Mouse (Mus musculus) bone marrow macrophage, adult 2 months (primary cell): ENCODE results near the gene Spint2.

Experiments
- CTCF ChIP-seq: IDR thresholded peaks from 2 replicates; pipeline ENCODE4 v1.5.1; 2012; ENCODE audit warnings: low read depth, mild to moderate bottlenecking, low read length, moderate library complexity
- POLR2A ChIP-seq: IDR thresholded peaks from 2 replicates; pipeline ENCODE4 v1.6.1; 2012; ENCODE audit warnings: mild to moderate bottlenecking, low read depth, low read length, borderline replicate concordance

- no peak for TF ChIP-seq POLR2A
- no peak for TF ChIP-seq CTCF
Observed at GRCm38 (mm10) chr7:29271687-29272465, 9.8 kb downstream of the Spint2 start.
